Mouse (Mus musculus) G1E (cell line): ENCODE results near the gene Grn.

Experiments
- CTCF ChIP-seq: IDR thresholded peaks from 2 replicates; pipeline ENCODE4 v1.5.1; 2012; ENCODE audit warnings: low read depth, low read length, inconsistent platforms, mixed read lengths
- POLR2AphosphoS5 ChIP-seq: IDR thresholded peaks from 2 replicates; pipeline ENCODE4 v1.6.1; 2012; ENCODE audit warnings: low read depth, low read length, inconsistent platforms; ENCODE audit not compliant: insufficient replicate concordance

GRCm38 (mm10) chr11:102407834-102408215, 22.3 kb upstream of the Grn start, which contains the start of gene Slc25a39:
- TF ChIP-seq CTCF: no peak
- TF ChIP-seq POLR2AphosphoS5: no peak
